20 mouse cellular contexts compared by ENCODE assay signal in genomic region chr4:155549993-155550392, GRCm38 (mm10). TPM values are rescaled to one million over a fixed set of nuclear protein-coding genes. Genes with fewer than 3 reads are reported as not detected.
DNase-seq lines count a peak whose midpoint lies in the region; ATAC-seq and TF ChIP-seq lines count a peak whose summit lies in the region.
"Had no signal": no experiment of that assay in that cellular context is flagged by ENCODE, and none has a peak within 500 bp of the region (broad histone marks: within the 10 kb centered on the region; RNA-seq: fewer than 3 reads in every experiment).

No protein-coding gene starts in this region.

- DNase-seq in layer of hippocampus, adult 2 months (ENCODE audit: low spot score in 2 of 2): no peak
- DNase-seq in layer of hippocampus, postnatal 36 days: no peak
- DNase-seq in testis, postnatal 14 days (ENCODE audit: low spot score): no peak
- DNase-seq in spleen, postnatal 14 days (ENCODE audit: low spot score in 2 of 2): no peak
- DNase-seq: adrenal gland, postnatal 36 days; cerebellum, adult 11-12 months; cerebellum, adult 8-10 months; cerebellum, postnatal 10 days; cerebellum, postnatal 36 days; forebrain, postnatal 0 days; gastrocnemius, adult 2 months; gastrocnemius, postnatal 14 days had no signal

- H3K4me3 ChIP-seq in layer of hippocampus, adult 2 months: no peak overlapping the region
- no peak overlapping the region; the same call in 1 of the 2 replicates for H3K4me3 ChIP-seq in testis, adult 2 months (ENCODE audit: control insufficient read depth, low read depth, low read length)
- no peak overlapping the region for H3K4me3 ChIP-seq in brown adipose tissue, adult 24 weeks (ENCODE audit: insufficient read depth, low read depth, low read length)
- H3K4me3 ChIP-seq: gastrocnemius, adult 2 months; hindbrain, embryonic 12.5 days; hindbrain, embryonic 15.5 days had no signal

- H3K36me3 ChIP-seq in testis, adult 2 months (ENCODE audit: control insufficient read depth, insufficient read depth, low read length): peaks cover 5% of the 10 kb centered on the region

- no peak for TF ChIP-seq CTCF in layer of hippocampus, adult 2 months (conservative IDR thresholded peaks at IDR 0.05)
- no peak for TF ChIP-seq CTCF in testis, adult 2 months (IDR thresholded peaks at IDR 0.05; ENCODE audit: control insufficient read depth, insufficient read depth, insufficient replicate concordance, low read depth, low read length)

- peak overlapping the region; percentile 78 for H3K27ac ChIP-seq in layer of hippocampus, adult 2 months
- peak overlapping the region; percentile 42; the same call in 1 of the 2 replicates for H3K27ac ChIP-seq in testis, adult 2 months (ENCODE audit: control insufficient read depth, insufficient read depth, low read depth, low read length)
- peak overlapping the region; percentile 99 for H3K27ac ChIP-seq in brown adipose tissue, adult 24 weeks (replicated peaks; ENCODE audit: low read depth, low read length)
- H3K27ac ChIP-seq: gastrocnemius, adult 2 months; hindbrain, embryonic 12.5 days; hindbrain, embryonic 15.5 days had no signal

- no peak for ATAC-seq in monocyte, adult 5-6 weeks (replicated peaks; ENCODE audit: insufficient number of reproducible peaks, low FRiP score, low TSS enrichment, poor library complexity, severe bottlenecking)
- ATAC-seq: activated CD4-positive, CD25-positive, alpha-beta regulatory T cell, adult 4 months; CD4-positive, CD25-positive, alpha-beta regulatory T cell, adult 4 months; forebrain, embryonic 14.5 days; forebrain, postnatal 0 days had no signal

- no peaks in the 10 kb centered on the region for H3K27me3 ChIP-seq in testis, adult 2 months (ENCODE audit: control insufficient read depth, insufficient read depth, low read length)
- H3K27me3 ChIP-seq: hindbrain, embryonic 12.5 days; hindbrain, embryonic 15.5 days had no signal

- no peaks in the 10 kb centered on the region for H3K4me1 ChIP-seq in testis, adult 2 months (ENCODE audit: control insufficient read depth, insufficient read depth, low read length)
- H3K4me1 ChIP-seq in brown adipose tissue, adult 24 weeks (ENCODE audit: control insufficient read depth, insufficient read depth, insufficient read length, low read length): peaks cover 4% of the 10 kb centered on the region; the same call in 1 of the 2 replicates
- H3K4me1 ChIP-seq: hindbrain, embryonic 12.5 days; hindbrain, embryonic 15.5 days had no signal

- TF ChIP-seq POLR2A in testis, adult 2 months (IDR thresholded peaks at IDR 0.05; ENCODE audit: control insufficient read depth, low read depth, low read length): no peak

RNA-seq across cellular contexts. Expression of gene Nadk, which starts 12.2 kb away (rescaled TPM):
- 10 to 100 TPM; 61.2 to 63.5 TPM for total RNA-seq in layer of hippocampus, adult 2 months (2021)
- 10 to 100 TPM; 65.8 to 71.5 TPM for total RNA-seq in layer of hippocampus, postnatal 36 days (2021)
- polyA plus RNA-seq in testis, adult 2 months (2012; rRNA removed): 43.1 and 48.9 TPM in 2 replicates
- polyA plus RNA-seq in brown adipose tissue, adult 24 weeks (2012; ENCODE audit: insufficient read depth, insufficient read length, missing spikeins): 147 and 155 TPM in 2 replicates
- total RNA-seq in monocyte, adult 5-6 weeks (2017): 392 to 513 TPM (median 506 TPM) in 3 replicates

RNA-seq across cellular contexts. Expression of gene Slc35e2, which starts 51.2 kb away (rescaled TPM):
- 10 to 100 TPM; 39.7 to 40.3 TPM for total RNA-seq in layer of hippocampus, adult 2 months (2021)
- 10 to 100 TPM; 40.1 to 41.0 TPM for total RNA-seq in layer of hippocampus, postnatal 36 days (2021)
- 3.2 and 3.5 TPM in 2 replicates for polyA plus RNA-seq in testis, adult 2 months (2012; rRNA removed)
- polyA plus RNA-seq in brown adipose tissue, adult 24 weeks (2012; ENCODE audit: insufficient read depth, insufficient read length, missing spikeins): 7.0 and 9.4 TPM in 2 replicates
- 6.5 to 13.6 TPM (median 9.2 TPM) in 3 replicates for total RNA-seq in monocyte, adult 5-6 weeks (2017)

RNA-seq across cellular contexts. Expression of gene Gnb1, which starts 58.8 kb away (rescaled TPM):
- 100 to 1,000 TPM; 718 to 729 TPM for total RNA-seq in layer of hippocampus, adult 2 months (2021)
- 100 to 1,000 TPM; 744 to 792 TPM for total RNA-seq in layer of hippocampus, postnatal 36 days (2021)
- 356 and 422 TPM in 2 replicates for polyA plus RNA-seq in testis, adult 2 months (2012; rRNA removed)
- 193 and 220 TPM in 2 replicates for polyA plus RNA-seq in brown adipose tissue, adult 24 weeks (2012; ENCODE audit: insufficient read depth, insufficient read length, missing spikeins)
- total RNA-seq in monocyte, adult 5-6 weeks (2017): 150 to 269 TPM (median 199 TPM) in 3 replicates

Comparison
In these comparisons a context has a peak if more than half of its experiments do, and no peak if none do; other contexts are left out.
1. H3K27ac ChIP-seq: peak in every context shown above with its lines; median percentile 99 in brown adipose tissue, adult 24 weeks; 78 in layer of hippocampus, adult 2 months; 42 in testis, adult 2 months.